Mouse (Mus musculus): ENCODE measurements at regions not wholly inside any gene's neighbourhood (a gene's known extent, or its start where the extent isn't known, plus 50 kb on each side); places are given as distances from the start of the nearest gene placed in this dataset.

DNA sequence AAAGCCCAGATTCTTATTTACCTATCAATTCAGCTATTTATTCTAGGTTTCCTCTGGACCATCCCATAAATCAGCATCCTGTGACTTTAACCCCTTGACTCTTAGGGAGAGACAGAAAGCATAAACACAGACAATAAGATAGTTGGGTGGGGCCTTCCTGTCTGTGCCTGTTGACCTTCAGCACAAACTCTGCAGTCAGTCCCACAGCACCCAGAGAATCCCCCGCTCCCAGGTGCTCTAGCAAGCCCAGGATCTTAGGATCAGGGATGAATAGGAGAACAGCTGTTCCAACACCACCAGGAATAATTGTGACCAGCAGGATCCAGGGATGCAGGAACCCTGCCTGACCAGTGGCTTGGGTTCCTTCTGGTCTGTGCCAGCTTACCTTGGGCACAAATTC, 107.8 kb downstream of the Basp1 start:
- DNase-seq (ENCODE audit: low spot score in 2 of 2): no peak

DNA sequence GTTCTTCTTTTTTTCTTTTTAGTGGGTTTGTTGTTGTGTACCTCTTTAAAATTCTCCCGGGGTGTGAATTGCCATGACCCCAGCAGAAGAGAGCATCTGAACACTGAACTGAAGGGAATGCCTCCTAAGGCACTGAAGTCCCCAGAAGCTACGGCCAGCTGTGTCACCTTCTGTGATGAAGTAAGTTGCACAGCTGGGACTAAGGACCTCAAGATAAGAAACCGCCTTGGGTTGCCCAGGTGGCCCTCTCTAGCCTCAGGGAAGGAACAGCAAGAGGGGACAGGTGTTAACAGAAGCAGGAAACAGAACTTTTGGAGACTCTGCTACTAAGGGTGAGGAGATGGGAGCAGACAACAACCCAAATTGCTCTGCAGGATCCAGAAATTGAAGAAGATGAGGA, 110.2 kb downstream of the Basp1 start:
- DNase-seq (ENCODE audit: low spot score in 2 of 2): no peak

DNA sequence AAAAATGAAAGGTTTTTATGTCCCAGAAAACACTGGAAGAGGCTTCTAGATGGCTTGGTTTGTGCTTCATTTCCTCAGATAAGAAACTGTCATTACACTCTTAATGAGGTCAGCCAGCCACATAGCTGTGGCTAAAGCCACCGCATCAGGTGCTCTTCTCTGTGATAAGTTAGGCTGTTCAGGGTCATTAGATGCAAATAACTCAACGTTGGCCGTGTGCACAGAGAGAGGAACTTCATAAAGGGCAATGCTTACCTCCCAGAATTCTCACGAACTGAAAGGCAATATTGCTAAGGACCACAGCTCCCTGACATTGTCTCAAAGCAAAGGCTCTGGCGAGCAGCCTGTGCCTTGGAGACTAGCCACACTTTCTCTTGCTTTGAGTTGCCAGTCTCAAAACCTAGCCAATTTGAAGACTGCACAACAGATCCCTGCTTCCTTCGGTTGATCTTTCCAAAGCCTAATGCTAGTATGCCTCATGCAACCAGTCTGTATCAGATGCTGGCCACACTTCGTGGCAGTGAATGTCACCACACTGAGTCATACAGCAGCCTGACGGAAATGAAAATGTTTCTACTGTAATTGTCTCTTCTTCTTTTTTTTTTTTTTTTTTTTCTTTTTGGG, 110.8 kb downstream of the Basp1 start:
- peak; percentile 50 to 63 for DNase-seq (ENCODE audit: low spot score in 2 of 2)

DNA sequence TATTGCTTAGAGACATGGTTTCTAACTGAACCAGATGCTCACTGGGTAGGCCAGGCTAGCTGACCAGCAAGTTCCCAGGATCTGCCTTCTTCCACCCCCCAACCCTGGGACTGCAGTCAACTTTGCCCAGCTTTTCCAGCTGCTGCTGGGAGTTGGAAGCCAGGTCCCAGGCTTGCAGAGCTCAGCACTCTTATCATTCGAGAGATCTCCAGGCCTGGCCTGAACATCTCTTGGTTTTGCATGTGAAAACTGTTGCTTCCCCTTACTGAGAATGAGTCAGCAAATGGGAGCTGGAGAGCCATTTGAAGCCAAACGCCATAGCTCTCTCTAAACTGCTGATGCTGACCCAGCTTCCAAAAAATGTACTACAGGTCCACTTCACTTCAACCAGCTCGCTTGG, 111.8 kb downstream of the Basp1 start:
- DNase-seq (ENCODE audit: low spot score in 2 of 2): no peak

DNA sequence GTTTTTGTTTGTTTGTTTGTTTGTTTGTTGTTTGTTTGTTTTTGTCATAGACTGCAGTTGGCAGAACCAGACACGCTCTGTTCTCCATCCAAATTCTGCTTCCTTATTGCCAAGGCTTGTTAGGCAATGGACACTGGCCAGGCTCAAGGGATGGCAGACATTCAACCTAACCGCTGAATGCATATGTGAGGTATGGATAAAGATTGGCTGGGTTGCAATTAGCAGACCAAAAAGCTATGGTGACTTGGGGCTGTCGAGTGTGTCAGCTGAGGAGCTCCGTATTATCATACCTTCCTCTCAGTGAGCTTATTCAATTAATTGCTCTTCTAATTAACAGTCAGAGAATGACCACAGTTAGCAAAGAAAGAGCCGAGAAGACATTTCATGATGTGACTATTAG, 116.3 kb downstream of the Basp1 start:
- DNase-seq (ENCODE audit: low spot score in 2 of 2): no peak

DNA sequence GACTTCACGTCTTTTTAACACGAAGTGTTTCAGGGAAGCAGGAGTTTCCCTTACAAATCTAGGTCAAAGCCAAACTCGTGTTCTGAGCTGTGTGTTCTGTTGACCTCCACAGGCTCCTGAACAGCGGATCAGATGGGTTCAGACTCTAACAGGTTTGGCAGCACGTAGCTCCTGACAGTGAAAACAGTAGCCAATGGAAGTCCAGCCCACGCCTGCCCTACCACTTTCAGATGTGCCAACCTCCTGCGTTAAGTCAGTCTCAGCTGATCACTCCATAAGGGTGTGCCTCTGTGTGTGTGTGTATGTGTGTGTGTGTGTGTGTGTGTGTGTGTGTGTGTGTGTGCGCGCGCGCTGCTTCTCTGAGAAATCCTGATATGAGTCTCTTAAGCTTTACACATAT, 116.8 kb downstream of the Basp1 start:
- no peak for DNase-seq (ENCODE audit: low spot score in 2 of 2)

DNA sequence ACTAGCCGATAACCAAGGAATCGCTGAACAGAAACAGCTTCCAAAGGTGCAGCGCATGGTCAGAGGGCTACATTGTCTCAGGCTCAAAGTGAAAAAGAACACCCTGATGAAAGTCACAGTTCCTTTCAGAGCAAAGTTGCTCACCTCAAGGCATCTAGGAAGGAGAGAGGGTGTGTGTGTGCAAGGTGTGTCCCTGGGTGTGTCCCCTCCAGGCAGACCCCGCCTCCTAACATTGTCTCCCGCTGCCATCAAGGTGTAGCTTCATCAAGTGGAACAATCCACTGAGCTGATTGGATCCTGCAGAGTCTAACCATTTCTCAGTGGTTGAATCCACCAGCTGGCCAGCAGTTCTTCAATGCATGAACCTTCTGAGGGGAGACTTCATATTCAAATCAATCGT, 117.8 kb downstream of the Basp1 start:
- no peak for DNase-seq (ENCODE audit: low spot score in 2 of 2)

DNA sequence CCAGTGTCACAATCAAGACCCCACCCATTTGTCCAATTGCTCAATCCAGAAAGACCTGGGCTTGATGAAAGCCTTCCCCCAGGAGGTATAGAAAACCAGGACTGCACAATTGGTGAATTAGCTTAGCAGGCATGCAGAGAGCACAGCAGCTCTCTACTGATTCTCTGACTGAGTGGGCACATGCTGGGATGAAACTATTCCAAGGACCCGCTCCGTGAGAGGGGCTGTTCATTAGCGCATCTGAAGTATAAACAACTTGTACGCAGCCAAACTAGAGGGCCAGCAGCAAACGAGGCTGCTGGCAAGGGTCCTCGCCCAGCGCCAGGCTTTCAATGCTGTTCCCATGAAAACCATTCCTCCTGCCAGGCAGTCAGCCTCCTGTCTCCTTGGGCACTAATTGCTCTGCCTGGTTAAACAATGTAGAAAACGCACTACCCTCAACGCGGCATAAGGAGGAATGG, 122.3 kb downstream of the Basp1 start:
- peak; percentile 80 to 86 for DNase-seq (ENCODE audit: low spot score in 2 of 2)

DNA sequence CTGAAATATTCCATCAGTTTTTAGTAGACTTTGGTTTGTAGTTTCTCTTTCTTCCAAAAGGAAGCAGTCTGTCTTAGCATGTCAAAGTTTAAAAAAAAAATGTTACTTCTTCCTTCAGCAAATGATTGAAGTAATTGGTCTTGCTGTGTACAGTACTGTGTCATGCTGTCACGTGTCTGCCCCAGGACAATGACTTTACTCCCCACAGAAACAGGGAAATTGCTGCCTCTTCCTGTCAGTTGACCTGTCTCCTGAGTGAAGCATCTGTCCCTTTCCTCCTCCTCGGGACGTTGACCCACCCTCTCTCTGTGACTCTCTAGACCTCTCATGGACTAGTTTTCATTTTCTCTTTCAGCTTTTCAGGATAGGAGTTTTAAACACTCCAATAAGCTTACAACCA, 125.7 kb downstream of the Basp1 start:
- no peak for DNase-seq (ENCODE audit: low spot score in 2 of 2)

DNA sequence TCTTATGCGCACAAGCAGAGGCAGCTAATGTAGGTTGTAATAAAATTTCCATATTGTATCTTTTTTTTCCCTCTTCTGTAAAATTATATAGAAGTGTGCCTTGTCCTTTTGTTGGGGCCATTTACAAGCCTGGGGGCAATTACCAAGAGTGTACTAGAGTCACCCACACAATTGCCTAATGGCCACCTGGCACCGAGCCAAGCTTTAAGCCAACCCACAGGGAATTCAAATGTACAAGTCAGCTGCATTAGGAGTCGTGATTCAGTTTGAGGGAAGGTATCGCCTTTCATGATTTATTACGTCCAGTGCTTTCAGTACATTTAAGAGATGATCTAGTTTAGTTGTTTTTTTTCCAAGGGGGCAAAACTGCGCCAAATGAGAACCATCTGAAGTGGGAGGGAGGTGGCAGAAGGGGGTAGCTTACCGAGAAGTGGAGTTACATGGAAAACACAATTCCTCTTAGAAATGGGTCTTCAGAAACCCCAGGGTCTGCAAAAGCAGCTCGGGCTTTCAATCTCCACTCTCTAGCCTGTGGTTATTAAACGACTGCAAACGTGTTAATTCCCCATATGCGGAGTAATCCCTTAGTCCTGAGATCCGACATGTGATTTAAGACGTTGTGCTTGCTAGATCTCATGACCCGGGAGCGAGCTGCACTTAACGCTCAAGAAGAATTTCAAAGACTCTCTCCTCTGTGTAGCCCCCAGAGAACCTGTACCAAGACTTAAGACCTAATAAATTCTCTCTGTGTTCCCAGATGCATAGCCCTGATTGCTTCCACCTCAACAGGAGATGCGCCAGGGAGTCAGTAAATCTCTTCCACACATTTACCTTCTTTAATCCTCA, 129.0 kb downstream of the Basp1 start:
- DNase-seq (ENCODE audit: low spot score in 2 of 2): peak in 1 of 2 experiments; percentile 32

DNA sequence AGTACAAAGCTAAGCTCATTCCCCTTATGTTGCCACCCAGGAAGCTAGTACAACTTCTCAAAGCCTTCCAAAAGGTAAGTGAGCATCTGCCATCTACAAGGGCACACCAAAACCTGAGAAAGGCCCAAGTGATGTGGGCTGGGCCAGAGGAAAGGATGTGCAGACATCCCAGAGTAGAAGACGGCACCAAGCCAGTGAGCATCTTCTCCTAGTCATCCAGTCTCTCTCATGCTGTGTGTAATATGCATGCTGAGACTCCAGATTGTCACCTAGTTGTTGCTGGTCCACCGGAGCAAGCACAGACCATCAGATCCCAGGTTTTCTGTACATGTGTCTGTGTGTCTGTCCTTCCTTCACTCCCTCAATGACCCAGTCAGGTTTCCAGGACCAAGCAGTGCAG, 129.9 kb downstream of the Basp1 start:
- DNase-seq (ENCODE audit: low spot score in 2 of 2): no peak

DNA sequence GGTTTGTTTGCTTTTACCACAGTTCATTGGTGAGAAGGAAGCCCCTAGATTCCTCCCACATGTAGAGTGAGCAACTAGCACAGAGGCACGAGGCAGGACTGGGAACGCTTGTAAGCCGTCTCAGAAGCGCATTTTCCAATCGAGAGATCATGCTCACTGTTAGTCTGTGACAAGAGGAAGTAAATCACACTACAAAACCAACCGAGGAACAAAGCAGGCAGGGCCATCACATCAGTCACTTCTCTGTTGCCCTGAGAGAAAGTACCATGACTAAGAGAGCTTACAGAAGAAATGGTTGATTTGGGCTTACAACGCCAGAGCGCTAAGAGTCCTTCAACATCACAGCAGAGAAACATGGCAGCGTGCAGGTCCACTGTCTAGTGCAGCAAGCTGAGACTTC, 131.2 kb downstream of the Basp1 start:
- no peak for DNase-seq (ENCODE audit: low spot score in 2 of 2)

DNA sequence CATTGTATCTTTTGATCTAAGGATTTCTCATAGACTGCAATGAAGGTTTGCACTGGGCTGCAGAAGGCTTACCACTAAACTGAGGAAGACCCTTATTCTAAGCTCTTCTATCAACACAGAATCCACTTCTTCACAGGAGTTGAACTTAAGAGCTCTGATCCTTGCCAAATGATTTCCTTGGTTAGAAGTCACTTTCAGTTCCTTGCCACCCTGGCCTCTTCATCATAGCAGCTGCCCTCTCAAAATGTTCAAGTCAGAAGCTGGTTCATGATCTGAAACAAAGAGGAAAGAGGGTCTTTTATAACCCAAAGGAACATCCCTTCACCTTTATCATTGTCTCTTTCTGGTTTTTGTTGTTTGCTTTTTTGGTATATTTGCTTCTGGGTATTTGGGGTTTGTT, 131.6 kb downstream of the Basp1 start:
- no peak for DNase-seq (ENCODE audit: low spot score in 2 of 2)

DNA sequence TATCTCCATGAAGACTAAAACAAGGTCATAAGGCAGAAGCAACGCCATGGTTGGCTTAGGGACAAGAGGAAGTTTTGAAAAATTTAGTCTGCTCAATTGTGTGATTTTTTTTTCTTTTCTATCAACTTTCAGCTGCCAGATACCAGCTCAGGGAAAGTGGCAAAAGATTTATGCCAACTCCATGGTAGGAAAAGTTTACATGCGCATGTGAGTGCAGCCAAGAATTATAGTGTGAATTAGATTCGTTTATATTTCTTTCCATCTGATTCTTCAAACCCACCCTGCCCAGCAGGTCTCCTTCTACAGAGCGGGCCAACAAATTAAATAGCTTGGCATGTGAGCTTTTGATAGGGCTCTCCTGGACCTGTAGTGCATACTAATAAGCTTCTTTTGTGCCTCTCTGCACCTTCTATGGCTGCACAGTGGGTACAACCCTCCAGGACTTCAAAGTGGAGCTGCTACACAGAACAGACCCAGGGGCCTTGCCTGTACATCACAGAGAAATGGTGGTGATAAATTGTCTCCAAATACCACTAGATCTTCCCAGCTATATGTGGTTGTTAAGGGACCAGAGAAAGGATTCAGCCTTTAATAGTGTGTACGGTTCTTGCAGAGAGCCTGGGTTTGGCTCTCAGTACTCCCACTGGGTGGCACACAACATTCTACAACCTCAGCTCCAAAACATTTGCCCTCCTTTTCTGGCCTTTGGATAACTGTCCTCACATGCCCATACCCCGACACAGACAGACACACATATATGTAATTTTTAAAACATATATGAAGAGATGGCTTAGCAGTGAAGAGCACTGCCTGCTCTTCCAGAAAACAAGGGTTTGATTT, 135.0 kb downstream of the Basp1 start:
- DNase-seq (ENCODE audit: low spot score in 2 of 2): no peak

DNA sequence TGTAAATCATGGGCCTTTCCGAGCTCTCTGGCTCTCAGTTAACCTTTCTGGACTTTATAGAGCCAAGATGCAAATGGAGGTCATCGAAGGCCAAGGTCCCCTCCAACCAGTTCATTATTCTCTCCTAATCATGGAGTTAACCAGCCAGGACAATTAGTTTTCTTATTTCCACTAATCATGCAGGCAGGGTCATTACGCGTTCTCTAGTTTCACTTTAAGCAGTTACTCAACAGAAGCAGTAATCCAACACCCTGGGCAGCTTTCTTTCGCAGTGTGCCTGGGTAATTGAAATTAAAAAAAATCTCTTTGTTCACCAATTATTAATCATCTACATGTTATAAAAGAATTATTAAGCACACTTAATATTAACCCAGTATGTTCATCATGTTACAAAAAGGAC, 137.3 kb downstream of the Basp1 start:
- no peak for DNase-seq (ENCODE audit: low spot score in 2 of 2)

DNA sequence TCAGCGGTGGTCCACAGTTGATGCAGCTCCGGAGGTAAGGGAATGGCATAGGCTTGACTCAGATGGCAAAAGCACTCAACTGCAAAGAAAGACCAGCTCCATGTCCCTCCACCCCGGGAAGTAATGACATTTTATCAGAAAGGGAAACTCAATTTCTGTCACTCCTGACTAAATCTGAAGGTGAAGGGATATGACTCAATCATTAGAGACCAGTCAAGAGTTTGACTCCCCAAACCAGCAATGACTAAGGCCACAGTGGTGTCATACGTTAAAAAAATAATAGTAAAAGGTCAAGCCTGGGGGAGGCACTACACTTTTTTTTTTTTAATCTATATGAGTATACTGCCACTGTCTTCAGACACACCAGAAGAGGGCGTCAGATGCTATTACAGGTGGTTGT, 141.7 kb downstream of the Basp1 start:
- no peak for DNase-seq (ENCODE audit: low spot score in 2 of 2)

DNA sequence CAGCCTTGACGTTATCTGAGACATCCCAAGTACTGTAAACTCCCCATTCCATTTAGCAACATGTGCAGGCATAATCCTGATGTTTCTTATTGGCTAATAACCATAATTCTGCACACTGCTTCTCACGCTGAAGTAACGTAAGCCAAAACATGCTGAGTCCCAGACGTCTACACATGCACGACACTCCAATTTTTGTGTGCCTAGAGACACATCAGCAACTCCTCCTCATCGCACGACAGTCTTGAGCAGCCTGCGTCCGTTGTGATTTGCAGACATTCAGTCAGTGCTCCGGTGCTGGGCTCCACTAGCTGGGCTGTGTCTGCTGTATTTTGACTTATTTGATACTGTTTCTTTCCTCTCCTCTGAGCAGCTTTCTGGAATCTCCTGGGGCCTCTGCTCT, 143.2 kb downstream of the Basp1 start:
- no peak for DNase-seq (ENCODE audit: low spot score in 2 of 2)

DNA sequence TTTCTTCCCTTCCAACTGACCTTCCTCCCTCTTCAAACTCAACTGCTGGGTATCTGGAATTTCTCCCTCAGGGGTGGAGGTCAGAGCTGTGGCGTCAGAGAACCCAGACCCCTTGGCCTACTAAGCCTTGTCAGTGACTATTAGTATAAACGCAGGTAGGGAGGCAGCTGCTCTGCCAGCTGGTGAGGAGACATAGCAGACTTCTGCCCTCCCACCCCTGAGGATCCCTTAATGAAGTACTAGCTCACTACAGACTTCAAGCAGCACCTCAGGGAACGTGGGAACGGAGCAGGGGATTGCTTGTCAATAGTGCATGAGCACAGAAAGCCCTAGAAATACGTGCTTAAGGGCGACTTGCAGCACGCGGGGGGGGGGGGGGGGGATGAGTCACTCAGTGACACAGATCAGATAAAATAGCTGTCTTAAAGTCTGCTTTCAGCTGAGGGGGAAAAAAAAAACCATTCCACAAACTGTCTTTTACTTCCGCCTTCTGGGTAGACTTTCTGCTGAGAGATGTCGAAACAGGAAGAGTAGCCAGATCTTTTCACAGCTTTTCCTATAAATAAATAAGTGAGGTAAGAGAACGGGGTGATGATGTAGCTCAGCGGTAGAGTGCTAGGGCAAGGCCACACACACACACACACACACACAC, 144.1 kb downstream of the Basp1 start:
- DNase-seq (ENCODE audit: low spot score in 2 of 2): no peak

DNA sequence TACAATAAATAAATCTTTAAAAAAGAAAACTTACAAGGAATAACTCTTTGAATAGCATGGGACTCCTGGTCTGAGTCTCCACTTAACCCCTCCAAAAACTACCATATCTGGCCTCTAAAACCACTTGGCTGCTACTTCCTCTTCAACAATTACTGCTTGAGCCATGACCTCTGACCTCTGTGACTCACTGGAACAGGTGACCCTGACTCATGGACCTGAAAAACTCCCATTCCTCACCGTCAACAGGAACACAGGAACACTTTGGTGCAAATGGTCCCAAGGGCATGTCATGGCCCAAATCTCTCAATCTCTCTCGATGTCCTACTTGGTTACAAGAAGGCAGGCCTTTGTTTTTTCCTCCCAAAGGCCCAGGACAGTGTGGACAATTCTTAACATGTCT, 145.1 kb downstream of the Basp1 start:
- no peak for DNase-seq (ENCODE audit: low spot score in 2 of 2)

DNA sequence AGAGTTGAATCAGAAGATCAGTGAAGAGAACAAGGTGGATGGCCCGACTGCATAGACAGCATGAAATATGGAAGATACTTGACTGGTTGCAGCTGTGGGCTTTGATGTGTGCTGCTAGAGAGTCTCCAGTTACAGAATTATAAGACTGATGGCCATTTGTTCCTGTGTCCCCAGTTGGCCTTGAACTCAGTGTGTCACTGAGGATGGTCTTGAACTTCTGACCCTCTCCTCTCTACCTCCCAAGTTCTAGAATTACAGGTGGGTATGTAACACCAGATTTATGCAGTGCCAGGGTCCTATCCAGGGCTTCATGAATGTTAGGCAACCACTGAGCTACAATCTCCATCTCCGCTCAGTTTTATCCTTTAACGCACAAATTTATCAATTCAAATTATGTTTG, 146.1 kb downstream of the Basp1 start:
- no peak for DNase-seq (ENCODE audit: low spot score in 2 of 2)

DNA sequence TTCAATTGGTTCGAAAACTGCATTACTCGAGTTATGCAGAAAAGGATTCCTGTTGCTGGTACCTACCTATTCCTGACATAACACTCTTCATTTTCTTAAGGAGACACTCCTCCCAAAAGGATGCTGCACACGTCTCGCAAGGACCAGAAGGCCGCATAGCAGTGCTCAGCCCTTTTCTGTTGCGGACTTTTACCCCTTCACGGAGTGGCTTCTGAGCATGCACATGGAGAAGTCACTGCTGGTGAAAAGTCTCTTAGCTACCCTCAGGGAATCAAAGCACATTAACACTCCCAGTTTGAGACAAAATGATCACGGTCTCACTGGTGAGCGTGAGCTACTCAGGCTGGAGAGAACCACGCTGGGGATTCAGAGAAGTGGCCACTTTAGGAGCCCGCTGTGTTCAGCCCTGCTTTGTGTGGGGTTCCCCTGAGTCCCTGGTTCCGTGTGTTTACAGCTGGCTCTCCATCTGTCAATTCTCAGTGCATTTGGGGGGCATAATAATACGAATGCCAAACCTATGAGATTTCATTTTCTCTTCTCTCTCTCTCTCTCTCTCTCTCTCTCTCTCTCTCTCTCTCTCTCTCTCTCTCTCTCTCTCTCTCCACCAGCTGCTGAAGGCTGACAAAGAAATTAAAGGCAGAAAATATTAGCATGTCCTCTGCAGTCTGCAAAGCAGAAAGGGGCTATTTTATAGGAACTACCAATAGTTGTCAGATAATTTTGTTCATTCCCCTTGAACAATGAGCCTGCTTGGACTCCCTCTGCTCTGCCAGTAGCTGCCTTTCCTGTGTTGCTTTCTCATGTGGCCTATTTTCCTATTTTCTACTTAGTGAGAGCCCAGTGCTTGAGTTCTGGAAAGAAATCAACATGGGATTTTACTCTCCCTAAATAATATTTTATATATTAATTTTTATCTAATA, 160.7 kb downstream of the Basp1 start:
- DNase-seq (ENCODE audit: low spot score in 2 of 2): no peak

All from right cerebral cortex, postnatal 10 days (tissue).